Mouse (Mus musculus): ENCODE data around the gene Ssbp1. TPM values are rescaled to one million over a fixed set of nuclear protein-coding genes. Genes with fewer than 3 reads are reported as not detected.

Ssbp1 gene
- polyA plus RNA-seq, 1 experiment: 63.8 TPM

DNA sequence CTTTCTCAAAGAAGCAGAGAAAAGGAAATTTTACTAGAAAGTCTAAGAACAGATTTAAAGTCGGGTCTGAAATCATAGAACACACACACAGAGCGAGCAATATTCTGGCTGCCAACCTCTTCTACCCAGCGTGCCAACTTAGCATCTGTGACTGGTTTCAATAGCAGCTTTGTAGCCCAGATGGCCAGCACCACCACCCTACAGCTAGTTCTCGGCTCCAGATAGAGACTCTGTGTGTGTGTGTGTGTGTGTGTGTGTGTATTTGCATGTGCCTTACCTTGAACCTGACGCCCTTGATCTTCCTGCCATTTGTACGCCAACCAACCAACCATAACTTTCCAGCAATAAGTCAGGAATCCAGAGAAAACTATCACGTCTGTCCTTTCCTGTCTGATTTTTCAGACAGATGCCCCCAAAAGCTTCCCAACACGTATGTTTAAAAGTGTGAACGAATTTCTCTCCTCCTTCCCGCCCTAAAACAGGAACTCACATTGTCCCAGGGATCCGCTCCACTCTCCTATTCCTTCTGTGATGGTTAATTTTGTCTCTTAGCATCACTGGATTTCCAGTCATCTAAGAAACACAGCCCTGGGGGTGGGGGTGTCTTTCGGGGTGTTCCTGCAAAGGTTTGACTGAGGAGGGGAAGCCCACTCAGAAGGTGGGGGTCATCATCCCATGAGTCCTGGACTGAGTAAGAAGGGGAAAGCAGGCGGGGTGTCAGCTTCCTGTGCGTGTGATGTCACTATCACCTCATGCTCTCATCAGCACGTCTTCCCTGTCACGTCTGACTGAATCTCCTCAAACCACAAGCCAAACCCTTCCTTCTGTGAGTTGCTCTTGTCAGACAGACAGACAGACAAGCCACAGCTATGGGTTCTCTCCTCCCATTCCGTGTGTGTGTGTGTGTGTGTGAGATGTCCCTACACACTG, 38.5 kb upstream of the Ssbp1 start:
- H3K27ac ChIP-seq (ENCODE audit: insufficient read depth, low read length): no peak overlapping the region
- H3K4me1 ChIP-seq (ENCODE audit: control insufficient read depth, insufficient read depth, low read length): no peaks in the 10 kb centered on the region; the same call in none of the 2 replicates
- TF ChIP-seq POLR2A (IDR thresholded peaks at IDR 0.05; ENCODE audit: low read depth, low read length) (no peak), CTCF (IDR thresholded peaks at IDR 0.05; ENCODE audit: borderline replicate concordance, insufficient read depth, low read length) (no peak)
- H3K4me3 ChIP-seq (ENCODE audit: insufficient read depth, low read length): no peak overlapping the region

DNA sequence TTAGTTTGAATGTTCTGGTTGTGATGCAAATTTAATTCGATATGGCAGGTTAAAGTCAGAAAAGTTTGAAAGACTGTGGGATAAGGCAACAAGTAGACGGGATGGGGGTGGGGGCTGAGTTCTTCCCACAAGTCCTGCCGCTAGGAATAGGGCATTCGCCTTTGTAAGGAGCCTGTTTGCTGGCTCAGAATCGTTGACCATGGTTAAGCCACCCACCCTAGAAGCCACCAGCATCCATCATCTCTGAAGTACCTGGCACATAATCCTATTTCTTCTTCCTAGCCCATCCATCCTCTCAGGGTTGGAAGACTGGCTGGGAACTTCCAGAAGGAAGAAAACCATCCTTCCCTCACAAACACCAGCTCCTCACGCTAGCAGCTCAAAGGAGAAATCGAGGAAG, 36.5 kb upstream of the Ssbp1 start:
- Histone ChIP-seq H3K27ac (ENCODE audit: insufficient read depth, low read length) (no peak overlapping the region), H3K4me1 (ENCODE audit: control insufficient read depth, insufficient read depth, low read length) (no peaks in the 10 kb centered on the region; the same call in none of the 2 replicates), H3K4me3 (ENCODE audit: insufficient read depth, low read length) (peak overlapping the region; percentile 66)
- TF ChIP-seq POLR2A (IDR thresholded peaks at IDR 0.05; ENCODE audit: low read depth, low read length) (no peak), CTCF (IDR thresholded peaks at IDR 0.05; ENCODE audit: borderline replicate concordance, insufficient read depth, low read length) (no peak)

DNA sequence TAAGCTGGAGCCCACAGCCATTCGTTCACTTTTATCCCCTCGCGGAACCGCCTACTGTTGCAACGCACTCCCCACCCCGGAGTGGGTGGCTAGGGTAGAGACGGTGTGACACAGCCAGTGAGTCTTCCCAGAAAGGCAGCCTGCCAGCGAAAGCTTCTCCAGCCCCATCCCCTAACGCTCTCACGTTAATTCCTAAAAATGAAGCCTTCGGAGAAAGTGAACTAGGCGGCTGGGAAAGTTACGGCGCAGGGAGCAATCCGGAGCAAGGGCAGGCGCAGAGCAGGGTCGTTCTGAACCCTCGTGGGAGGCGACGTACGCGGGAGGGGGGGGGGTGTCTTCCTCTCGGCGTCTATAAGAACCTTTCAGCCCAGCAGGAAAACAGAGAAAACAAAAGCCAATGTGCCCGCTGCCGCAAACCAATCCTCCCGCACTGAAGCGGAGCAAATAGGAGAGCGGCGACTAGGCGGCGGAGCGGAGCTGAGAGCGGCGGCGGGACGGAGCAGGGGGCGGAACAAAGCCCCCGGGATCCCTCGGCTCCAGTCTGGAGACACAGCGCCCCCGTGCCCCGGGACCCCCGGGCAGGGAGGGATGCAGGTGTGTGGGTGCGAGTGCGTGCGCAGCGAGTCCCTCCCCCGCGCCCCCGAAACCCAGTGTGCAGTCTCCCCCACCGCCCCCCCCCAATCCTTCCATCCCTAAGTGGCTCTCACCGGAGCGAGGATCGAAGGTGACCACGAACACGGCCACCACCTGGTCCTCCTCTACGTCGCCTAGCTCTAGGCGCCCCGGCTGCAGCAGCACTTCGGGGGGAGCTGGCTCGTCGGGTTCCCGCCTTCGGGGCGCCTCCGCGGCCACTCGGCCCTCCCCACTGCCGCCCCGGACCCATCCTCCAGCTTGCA, 35.8 kb upstream of the Ssbp1 start:
- Histone ChIP-seq H3K4me1 (ENCODE audit: control insufficient read depth, insufficient read depth, low read length) (no peaks in the 10 kb centered on the region; the same call in none of the 2 replicates), H3K4me3 (ENCODE audit: insufficient read depth, low read length) (peak overlapping the region; percentile 66)
- no peak for TF ChIP-seq POLR2A (IDR thresholded peaks at IDR 0.05; ENCODE audit: low read depth, low read length)
- TF ChIP-seq CTCF (IDR thresholded peaks at IDR 0.05; ENCODE audit: borderline replicate concordance, insufficient read depth, low read length): no peak

DNA sequence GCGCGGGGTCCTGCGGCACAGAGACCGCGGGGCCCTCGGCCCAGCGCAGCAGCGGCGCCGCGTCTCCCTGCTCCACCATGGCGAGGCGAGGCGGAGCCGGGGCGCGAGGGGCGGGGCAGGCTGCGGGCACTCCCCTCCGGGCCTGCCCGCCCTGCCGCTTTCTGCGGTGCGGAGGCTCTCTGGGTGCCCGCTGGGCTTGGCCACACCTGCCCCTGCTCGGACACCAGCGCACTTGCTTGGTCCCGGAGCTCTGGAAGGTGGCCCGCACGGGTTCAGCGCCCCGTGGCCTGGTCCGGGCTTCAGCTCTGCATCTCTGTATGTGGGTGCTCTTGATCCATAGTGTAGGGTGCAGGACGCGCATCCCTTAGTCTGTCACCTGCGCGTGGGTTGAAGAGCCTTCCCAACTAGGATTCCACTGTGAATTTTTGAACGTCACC, 35.1 kb upstream of the Ssbp1 start, which contains the start of gene E330009J07Rik:
Gene E330009J07Rik (minus strand): TSS at position 89 of the 437 bp plus-strand sequence.
- Histone ChIP-seq H3K27ac (ENCODE audit: insufficient read depth, low read length) (no peak within 1 kb of the TSS), H3K4me1 (ENCODE audit: control insufficient read depth, insufficient read depth, low read length) (no peaks in the 10 kb centered on the region; the same call in none of the 2 replicates)
- TF ChIP-seq POLR2A (IDR thresholded peaks at IDR 0.05; ENCODE audit: low read depth, low read length): peak; percentile 72
- no peak for TF ChIP-seq CTCF (IDR thresholded peaks at IDR 0.05; ENCODE audit: borderline replicate concordance, insufficient read depth, low read length)

More for the DNA sequence above, 35.8 kb upstream of the Ssbp1 start:
- H3K27ac ChIP-seq (ENCODE audit: insufficient read depth, low read length): no peak overlapping the region

DNA sequence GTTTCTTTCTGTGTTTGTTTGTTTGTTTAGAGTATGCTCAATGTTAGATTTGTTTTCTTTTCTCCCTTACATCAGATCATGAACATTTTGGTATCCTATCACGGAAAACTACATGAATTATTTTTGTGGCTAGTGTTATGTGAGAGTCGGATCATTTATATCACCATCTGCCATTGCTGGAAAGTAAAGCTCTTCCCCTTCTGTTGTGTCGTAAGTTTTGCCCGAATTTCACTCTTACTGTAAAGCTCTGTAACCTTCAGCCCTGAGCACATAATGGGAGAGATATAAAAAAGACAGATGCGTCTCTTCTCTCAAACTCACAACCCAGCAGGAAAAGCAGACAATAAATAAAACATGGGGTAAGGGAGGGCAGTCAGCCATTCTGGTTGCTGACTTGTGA, 32.2 kb upstream of the Ssbp1 start, which contains the start of gene Wee2:
Gene Wee2 (plus strand): TSS at position 153 of the 400 bp plus-strand sequence.
- no peak within 1 kb of the TSS for H3K4me3 ChIP-seq (ENCODE audit: insufficient read depth, low read length)
- H3K27ac ChIP-seq (ENCODE audit: insufficient read depth, low read length): no peak within 1 kb of the TSS
- H3K4me1 ChIP-seq (ENCODE audit: control insufficient read depth, insufficient read depth, low read length): no peaks in the 10 kb centered on the region; the same call in 1 of the 2 replicates
- TF ChIP-seq POLR2A (IDR thresholded peaks at IDR 0.05; ENCODE audit: low read depth, low read length): no peak
- no peak for TF ChIP-seq CTCF (IDR thresholded peaks at IDR 0.05; ENCODE audit: borderline replicate concordance, insufficient read depth, low read length)

More for the DNA sequence above, 35.1 kb upstream of the Ssbp1 start, which contains the start of gene E330009J07Rik:
- H3K4me3 ChIP-seq (ENCODE audit: insufficient read depth, low read length): peak within 1 kb of the TSS; percentile 66

DNA sequence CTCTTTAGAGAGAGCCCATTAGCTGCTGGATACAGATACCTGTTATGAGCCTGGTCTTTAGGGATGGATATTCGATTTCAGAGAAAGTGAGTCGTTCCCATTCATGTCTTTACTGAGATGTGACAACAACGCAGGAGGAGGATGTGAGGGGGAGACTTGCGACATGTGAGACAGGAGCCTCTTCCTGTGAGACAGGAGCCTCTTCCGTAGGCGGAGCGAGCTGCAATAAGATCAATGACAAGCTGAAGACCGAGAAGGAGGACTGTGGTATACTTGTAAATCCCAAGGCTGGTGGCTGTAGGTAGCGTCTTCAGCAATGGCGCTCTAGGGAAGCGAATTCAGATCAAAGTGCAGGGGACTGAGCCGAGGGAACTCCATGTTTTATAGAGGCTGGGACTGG, 31.4 kb upstream of the Ssbp1 start:
- Histone ChIP-seq H3K27ac (ENCODE audit: insufficient read depth, low read length) (no peak overlapping the region), H3K4me1 (ENCODE audit: control insufficient read depth, insufficient read depth, low read length) (no peaks in the 10 kb centered on the region; the same call in 1 of the 2 replicates), H3K4me3 (ENCODE audit: insufficient read depth, low read length) (no peak overlapping the region)
- TF ChIP-seq CTCF (IDR thresholded peaks at IDR 0.05; ENCODE audit: borderline replicate concordance, insufficient read depth, low read length) (no peak), POLR2A (IDR thresholded peaks at IDR 0.05; ENCODE audit: low read depth, low read length) (no peak)

DNA sequence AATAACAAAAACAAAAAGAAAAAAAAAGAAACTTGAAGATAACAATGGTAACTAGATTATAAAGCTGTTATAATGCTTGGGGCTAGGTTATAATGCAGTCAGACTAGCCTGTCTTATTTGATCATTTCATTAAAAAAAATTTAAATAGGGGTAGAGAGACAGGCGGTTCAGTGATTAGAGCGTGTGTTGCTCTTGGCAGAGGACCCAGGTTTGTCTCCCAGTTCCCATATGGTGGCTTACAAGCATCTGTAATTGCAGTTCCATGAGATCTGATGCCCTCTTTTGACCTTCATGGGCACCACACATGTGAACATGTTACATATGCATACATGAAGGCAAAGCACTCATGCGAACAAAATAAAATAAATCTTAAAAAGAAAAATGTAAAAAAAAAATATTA, 29.9 kb upstream of the Ssbp1 start:
- H3K27ac ChIP-seq (ENCODE audit: insufficient read depth, low read length): no peak overlapping the region
- no peaks in the 10 kb centered on the region for H3K4me1 ChIP-seq (ENCODE audit: control insufficient read depth, insufficient read depth, low read length)
- no peak overlapping the region for H3K4me3 ChIP-seq (ENCODE audit: insufficient read depth, low read length)
- TF ChIP-seq POLR2A (IDR thresholded peaks at IDR 0.05; ENCODE audit: low read depth, low read length) (no peak), CTCF (IDR thresholded peaks at IDR 0.05; ENCODE audit: borderline replicate concordance, insufficient read depth, low read length) (no peak)

DNA sequence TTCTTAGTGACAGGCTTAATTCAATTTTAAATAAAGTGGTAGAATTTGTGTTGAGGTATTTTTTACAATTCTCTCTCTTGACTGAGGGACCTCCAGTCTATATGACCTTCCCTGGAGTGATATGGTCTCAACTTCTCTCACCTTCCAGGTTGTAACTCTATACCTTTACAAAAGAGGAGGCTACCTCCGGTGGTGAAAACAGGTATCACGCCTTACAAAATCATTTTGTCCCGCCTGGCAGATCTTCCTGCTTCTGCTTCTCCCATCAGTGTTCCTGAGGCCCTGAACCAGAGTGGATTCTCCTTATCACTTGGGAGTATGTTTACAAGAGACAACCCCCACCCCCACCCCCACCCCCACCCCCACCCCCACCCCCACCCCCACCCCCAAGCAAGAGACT, 29.4 kb upstream of the Ssbp1 start:
- H3K27ac ChIP-seq (ENCODE audit: insufficient read depth, low read length): no peak overlapping the region
- H3K4me3 ChIP-seq (ENCODE audit: insufficient read depth, low read length): no peak overlapping the region
- no peaks in the 10 kb centered on the region for H3K4me1 ChIP-seq (ENCODE audit: control insufficient read depth, insufficient read depth, low read length)
- TF ChIP-seq POLR2A (IDR thresholded peaks at IDR 0.05; ENCODE audit: low read depth, low read length) (no peak), CTCF (IDR thresholded peaks at IDR 0.05; ENCODE audit: borderline replicate concordance, insufficient read depth, low read length) (no peak)

DNA sequence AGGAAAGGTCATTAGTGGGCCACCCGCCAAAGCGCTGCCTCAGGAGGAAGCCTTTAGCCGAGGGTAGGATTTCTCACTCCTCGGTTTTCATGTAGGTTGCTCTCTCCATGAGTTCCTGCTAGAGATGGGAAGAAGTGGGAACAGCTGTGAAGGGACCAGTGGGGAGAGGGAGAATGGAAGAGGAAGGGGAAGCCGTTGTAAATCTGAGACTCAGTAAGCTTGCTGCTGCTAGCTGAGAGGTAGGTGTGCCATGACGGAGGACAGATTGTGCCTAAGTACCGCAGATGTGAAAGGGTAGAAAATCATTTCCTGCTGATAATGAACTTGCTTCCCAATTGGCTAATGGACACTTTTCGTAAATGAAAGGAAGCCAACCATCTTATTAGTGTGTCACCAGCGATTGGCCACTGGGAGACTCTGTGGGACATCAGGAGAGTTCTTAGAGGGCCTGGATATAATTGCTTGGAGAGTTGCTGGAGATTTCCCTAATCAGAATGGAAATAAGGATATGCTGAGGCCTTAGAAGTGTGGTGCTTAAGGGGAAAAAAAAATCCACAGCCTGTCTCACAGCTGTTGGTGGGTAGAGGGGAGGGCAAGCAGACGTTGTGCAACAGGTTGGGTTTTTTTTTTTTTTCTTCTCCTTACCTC, 27.7 kb upstream of the Ssbp1 start:
- TF ChIP-seq CTCF (IDR thresholded peaks at IDR 0.05; ENCODE audit: borderline replicate concordance, insufficient read depth, low read length): no peak
- TF ChIP-seq POLR2A (IDR thresholded peaks at IDR 0.05; ENCODE audit: low read depth, low read length): no peak
- Histone ChIP-seq H3K27ac (ENCODE audit: insufficient read depth, low read length) (no peak overlapping the region), H3K4me1 (ENCODE audit: control insufficient read depth, insufficient read depth, low read length) (no peaks in the 10 kb centered on the region), H3K4me3 (ENCODE audit: insufficient read depth, low read length) (no peak overlapping the region)

Measured in embryonic fibroblast, embryonic 13.5 days (primary cell).